Mouse (Mus musculus) gastrocnemius, adult 8-10 months (tissue): ENCODE results near the gene Abca17. TPM values are rescaled to one million over a fixed set of nuclear protein-coding genes. Genes with fewer than 3 reads are reported as not detected.

ENCODE experiments used
- DNase-seq, 2 experiments: peaks; one replicate each; pipeline ENCODE4 v3.0.0; 2022; ENCODE audit warnings: low spot score in 2 of 2
- total RNA-seq, 4 experiments: library from RNA; stranded (reverse); gene quantifications; 2 replicates each; pipeline ENCODE4 v1.2.4; 2022

Gene Abca17
- not detected for total RNA-seq

- no peak for DNase-seq
These were observed at the start of gene Abca17 for GRCm38 (mm10) chr17:24350926-24351759. Gene Abca17, minus strand, starts transcription at chr17:24351068.

- no peak for DNase-seq
These were observed 43.6 kb upstream of the Abca17 start for GRCm38 (mm10) chr17:24394456-24394855.

DNA sequence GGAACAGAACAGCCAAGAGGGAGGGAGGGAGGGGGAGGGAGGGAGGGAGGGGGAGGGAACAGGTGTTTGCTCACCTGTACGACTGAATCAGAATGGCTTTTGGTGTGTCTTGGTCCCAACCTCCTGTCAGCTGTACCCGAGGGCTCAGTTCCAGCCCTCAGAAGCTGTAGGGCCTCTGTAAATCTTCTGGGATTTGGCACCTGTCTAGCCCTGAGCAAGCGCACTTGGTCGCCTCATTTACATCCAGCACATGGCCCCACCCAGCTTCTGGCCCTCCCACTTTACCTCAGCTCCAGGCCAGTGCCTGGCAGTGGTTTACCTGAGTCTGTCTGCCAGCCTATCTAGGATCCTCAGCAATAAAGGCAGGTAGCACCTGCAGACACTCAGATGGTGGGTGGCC is 42.7 kb upstream of the Abca17 start:
- no peak for DNase-seq

- DNase-seq: no peak
These were observed 40.3 kb upstream of the Abca17 start for GRCm38 (mm10) chr17:24391149-24391548.

DNA sequence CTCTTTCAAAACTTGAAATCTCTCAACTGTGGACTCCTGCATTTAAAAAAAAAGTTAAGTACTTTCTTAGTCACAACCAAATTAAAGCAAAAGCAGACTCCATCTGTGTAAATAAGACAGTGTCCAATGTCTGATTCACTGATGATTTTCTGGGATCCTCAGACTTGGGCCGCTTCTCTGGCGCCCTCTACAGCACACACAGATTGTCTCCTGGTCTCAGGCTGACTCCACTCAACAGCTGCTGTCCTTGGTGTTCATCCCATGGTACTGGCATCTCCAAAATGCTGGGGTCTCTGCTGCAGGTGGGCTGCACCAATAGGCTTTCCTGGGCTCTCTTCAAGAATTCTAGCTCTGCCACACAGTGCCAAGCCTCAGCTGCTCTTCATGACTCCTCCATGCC is 39.0 kb upstream of the Abca17 start:
- no peak for DNase-seq

GRCm38 (mm10) chr17:24388711-24389110 is 37.8 kb upstream of the Abca17 start:
- no peak for DNase-seq

GRCm38 (mm10) chr17:24383789-24384188 is 32.9 kb upstream of the Abca17 start:
- no peak for DNase-seq

GRCm38 (mm10) chr17:24378496-24378895 is 27.6 kb upstream of the Abca17 start:
- DNase-seq: no peak

DNA sequence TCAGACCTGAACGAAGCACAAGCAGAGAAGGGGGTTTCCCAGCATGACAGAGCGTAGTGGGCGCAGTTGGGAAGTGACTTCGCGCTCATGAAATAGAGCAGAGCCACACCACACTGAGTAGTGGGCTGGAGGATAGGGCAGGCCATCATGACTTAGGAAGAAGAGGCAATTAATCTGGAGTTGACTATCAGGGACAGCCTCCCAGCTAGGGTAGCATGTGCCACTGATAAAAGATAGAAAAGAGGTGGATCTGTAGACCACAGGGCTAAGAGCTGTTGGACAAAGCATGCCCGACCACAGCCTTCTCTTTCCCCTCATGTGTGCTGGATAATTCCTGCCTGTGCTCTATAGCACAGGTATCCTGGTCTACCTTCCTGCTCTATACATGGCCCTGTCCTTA is 25.0 kb upstream of the Abca17 start:
- DNase-seq: no peak

- DNase-seq: no peak
These were observed 24.3 kb upstream of the Abca17 start for GRCm38 (mm10) chr17:24375094-24375712.

DNA sequence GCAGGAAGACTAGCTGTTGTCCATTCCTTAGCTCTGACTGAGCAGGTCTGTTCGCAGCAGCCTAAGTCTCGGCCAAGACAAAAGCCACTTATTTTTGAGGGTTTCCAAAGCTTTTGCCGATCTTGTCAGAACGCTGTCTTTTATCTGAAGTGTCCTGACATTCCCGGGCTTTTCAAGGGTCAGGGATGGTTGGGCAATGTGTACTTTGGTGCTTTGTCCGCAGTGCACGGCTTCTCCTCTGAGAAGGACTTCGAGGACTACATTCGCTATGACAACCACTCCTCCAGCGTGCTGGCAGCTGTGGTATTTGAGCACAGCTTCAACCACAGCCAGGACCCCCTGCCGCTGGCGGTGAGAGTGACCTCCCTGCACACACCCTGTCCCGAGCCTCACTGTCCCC is 15.0 kb upstream of the Abca17 start:
- no peak for DNase-seq

GRCm38 (mm10) chr17:24364461-24364860 is 13.6 kb upstream of the Abca17 start:
- DNase-seq: no peak

DNA sequence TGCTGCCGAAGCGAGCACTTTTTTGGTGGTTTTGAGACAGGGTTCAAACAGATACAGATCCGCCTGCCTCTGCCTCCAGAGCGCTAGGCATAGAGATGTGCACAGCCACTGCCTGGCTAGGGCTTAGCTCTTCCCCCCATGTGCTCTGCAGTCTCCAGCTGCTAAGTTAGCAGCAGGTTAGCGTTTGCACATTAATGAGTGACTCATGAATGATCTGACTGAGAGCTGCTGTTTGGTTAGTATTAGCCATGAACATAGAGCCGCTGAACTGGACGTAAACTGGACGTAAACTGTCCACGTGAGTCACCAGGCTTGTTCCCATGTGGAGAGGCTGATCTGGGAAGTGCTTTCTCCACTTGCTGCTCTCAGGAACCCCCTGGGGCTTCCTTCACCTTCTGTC is 11.7 kb upstream of the Abca17 start:
- no peak for DNase-seq

DNA sequence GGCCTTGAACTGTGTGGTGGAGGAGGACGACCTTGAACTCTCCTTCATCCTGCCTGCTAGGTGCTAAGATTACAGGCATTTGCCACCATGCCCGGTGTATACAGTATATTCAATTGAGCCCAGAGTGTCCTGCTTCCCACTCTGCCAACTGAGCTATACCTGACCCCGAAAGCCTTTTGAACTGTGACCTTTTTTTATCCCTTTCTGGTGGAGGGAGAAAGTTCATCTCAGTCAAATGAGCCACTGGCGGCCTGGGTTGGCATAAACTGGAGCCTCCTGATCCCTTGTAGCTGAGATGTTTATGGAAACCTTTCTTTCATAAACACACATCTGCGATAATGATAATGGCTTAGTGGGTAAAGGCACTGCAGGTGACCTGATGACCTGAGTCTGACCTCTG is 10.4 kb upstream of the Abca17 start:
- no peak for DNase-seq

GRCm38 (mm10) chr17:24360841-24361240 is 10.0 kb upstream of the Abca17 start:
- no peak for DNase-seq

DNA sequence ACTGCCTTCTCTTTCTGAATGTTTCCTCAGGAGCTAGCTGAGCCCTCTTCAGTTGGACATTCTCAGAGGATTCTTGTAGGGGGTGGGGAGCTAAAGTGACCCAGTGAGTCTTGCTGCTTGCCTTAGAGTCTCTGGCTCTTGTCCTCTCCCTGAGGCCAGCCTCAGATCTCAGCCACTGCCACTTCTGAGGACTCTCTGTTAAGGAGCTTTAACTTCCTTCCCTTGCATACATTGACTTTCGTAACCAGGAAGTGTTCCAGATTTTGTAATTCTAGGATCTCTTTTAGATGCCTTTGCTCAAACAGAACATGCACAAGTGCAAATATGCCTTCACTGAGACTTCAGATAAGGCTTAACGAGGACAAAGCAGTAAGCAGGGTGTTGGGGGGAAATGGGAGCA is 9.0 kb upstream of the Abca17 start:
- DNase-seq: no peak

DNA sequence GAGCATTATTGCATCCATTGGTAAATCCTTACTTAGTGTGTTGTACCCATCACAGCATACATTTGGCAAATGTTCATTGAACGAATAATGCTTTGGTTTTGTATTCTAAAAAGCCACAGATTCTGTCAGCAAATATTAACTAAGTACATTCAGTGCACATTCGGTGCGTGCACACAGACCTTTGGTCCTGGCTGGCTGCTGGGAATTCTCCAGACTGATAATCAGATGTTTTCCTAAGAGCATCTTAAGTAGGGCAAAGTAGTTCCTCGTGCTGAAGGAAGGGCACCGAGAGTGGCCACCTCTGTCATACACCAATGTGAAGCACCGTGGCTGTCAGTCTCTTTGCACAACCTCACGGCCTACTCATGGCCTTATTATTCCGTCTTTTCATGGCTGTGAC is 8.1 kb upstream of the Abca17 start:
- no peak for DNase-seq

GRCm38 (mm10) chr17:24355284-24355683 is 4.4 kb upstream of the Abca17 start:
- DNase-seq: no peak

GRCm38 (mm10) chr17:24353960-24354359 is 3.1 kb upstream of the Abca17 start:
- no peak for DNase-seq

GRCm38 (mm10) chr17:24352370-24353194 is 1.7 kb upstream of the Abca17 start:
- DNase-seq: no peak

GRCm38 (mm10) chr17:24351760-24352357 is 991 bp upstream of the Abca17 start, which contains the start of gene Abca3:
Gene Abca3, plus strand, starts transcription at chr17:24351950.
- peak; percentile 86 to 92 for DNase-seq

DNA sequence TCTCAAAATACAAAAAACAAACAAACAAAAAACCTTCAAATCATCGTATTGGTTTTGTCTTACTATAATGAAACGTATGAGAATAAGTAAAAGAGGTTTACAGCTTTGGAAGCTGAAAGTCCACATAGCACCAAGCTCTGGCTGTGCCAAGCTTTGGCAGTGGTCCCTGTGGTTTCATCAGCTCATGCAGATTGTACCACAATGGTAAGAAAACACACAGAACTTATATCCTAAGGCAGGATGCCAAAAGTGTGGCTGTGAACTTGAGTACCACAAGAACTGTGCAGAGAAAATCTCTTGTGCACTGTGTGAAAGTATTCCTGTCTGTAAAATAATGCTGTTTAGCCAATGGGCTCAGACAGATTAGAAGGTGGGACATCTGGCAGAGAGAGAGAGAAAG is 1.7 kb downstream of the Abca17 start:
- DNase-seq: no peak
